Mouse (Mus musculus) bone marrow macrophage, adult 2 months (primary cell): ENCODE measurements at regions not wholly inside any gene's neighbourhood (a gene's known extent, or its start where the extent isn't known, plus 50 kb on each side); places are given as distances from the start of the nearest gene placed in this dataset.

Experiments
- H3K27ac ChIP-seq: 2 replicates; pipeline ENCODE4 v1.5.1; 2012; ENCODE audit warnings: low read depth, low read length; ENCODE audit not compliant: insufficient read depth
- H3K4me1 ChIP-seq: 2 replicates; pipeline ENCODE4 v1.6.1; 2012; ENCODE audit warnings: low read length; ENCODE audit not compliant: control insufficient read depth, insufficient read depth
- H3K4me3 ChIP-seq: 2 replicates; pipeline ENCODE4 v1.5.1; 2012; ENCODE audit warnings: mild to moderate bottlenecking, low read length, moderate library complexity; ENCODE audit not compliant: insufficient read depth
- CTCF ChIP-seq: IDR thresholded peaks from 2 replicates; pipeline ENCODE4 v1.5.1; 2012; ENCODE audit warnings: low read depth, mild to moderate bottlenecking, low read length, moderate library complexity
- POLR2A ChIP-seq: IDR thresholded peaks from 2 replicates; pipeline ENCODE4 v1.6.1; 2012; ENCODE audit warnings: mild to moderate bottlenecking, low read depth, low read length, borderline replicate concordance

GRCm38 (mm10) chr12:28922236-28922635 is 170.6 kb downstream of the Eipr1 start:
- TF ChIP-seq POLR2A, result no peak
- TF ChIP-seq CTCF, result no peak

GRCm38 (mm10) chr12:28925206-28925605 is 173.6 kb downstream of the Eipr1 start:
- H3K4me1 ChIP-seq, result no peaks in the 10 kb centered on the region
- no peak overlapping the region for H3K27ac ChIP-seq
- TF ChIP-seq CTCF (no peak), POLR2A (no peak)

More at GRCm38 (mm10) chr12:28922236-28922635, 170.6 kb downstream of the Eipr1 start:
- no peak overlapping the region for H3K4me3 ChIP-seq
- H3K4me1 ChIP-seq, result no peaks in the 10 kb centered on the region
- no peak overlapping the region for H3K27ac ChIP-seq

GRCm38 (mm10) chr12:28939936-28940335 is 188.3 kb downstream of the Eipr1 start:
- H3K4me1 ChIP-seq, result no peaks in the 10 kb centered on the region
- no peak overlapping the region for H3K4me3 ChIP-seq
- TF ChIP-seq POLR2A, result no peak
- TF ChIP-seq CTCF, result no peak
- H3K27ac ChIP-seq, result no peak overlapping the region

More at GRCm38 (mm10) chr12:28925206-28925605, 173.6 kb downstream of the Eipr1 start:
- no peak overlapping the region for H3K4me3 ChIP-seq

GRCm38 (mm10) chr12:28948889-28949288 is 197.3 kb downstream of the Eipr1 start:
- TF ChIP-seq POLR2A, result no peak
- no peak for TF ChIP-seq CTCF
- H3K27ac ChIP-seq, result no peak overlapping the region
- no peak overlapping the region for H3K4me3 ChIP-seq
- no peaks in the 10 kb centered on the region for H3K4me1 ChIP-seq

GRCm38 (mm10) chr12:28949307-28949706 is 197.7 kb downstream of the Eipr1 start:
- no peak for TF ChIP-seq CTCF
- TF ChIP-seq POLR2A, result no peak
- Histone ChIP-seq H3K4me3 (no peak overlapping the region), H3K4me1 (no peaks in the 10 kb centered on the region), H3K27ac (no peak overlapping the region)

GRCm38 (mm10) chr12:28957155-28957554 is 205.6 kb downstream of the Eipr1 start:
- Histone ChIP-seq H3K27ac (no peak overlapping the region), H3K4me1 (no peaks in the 10 kb centered on the region), H3K4me3 (no peak overlapping the region)
- no peak for TF ChIP-seq CTCF
- TF ChIP-seq POLR2A, result no peak

GRCm38 (mm10) chr12:28958661-28959060 is 207.1 kb downstream of the Eipr1 start:
- H3K27ac ChIP-seq, result no peak overlapping the region
- H3K4me1 ChIP-seq, result no peaks in the 10 kb centered on the region
- H3K4me3 ChIP-seq, result no peak overlapping the region
- TF ChIP-seq POLR2A, result no peak
- TF ChIP-seq CTCF, result no peak

- H3K27ac ChIP-seq, result no peak overlapping the region
- TF ChIP-seq POLR2A (no peak), CTCF (no peak)
- H3K4me1 ChIP-seq, result no peaks in the 10 kb centered on the region
- H3K4me3 ChIP-seq, result no peak overlapping the region
Observed at GRCm38 (mm10) chr12:28969671-28970379, 218.2 kb downstream of the Eipr1 start.

GRCm38 (mm10) chr12:28974571-28975041 is 223.0 kb downstream of the Eipr1 start:
- Histone ChIP-seq H3K27ac (no peak overlapping the region), H3K4me1 (no peaks in the 10 kb centered on the region), H3K4me3 (no peak overlapping the region)
- no peak for TF ChIP-seq POLR2A
- TF ChIP-seq CTCF, result no peak

- Histone ChIP-seq H3K4me1 (no peaks in the 10 kb centered on the region), H3K4me3 (no peak overlapping the region), H3K27ac (no peak overlapping the region)
- TF ChIP-seq CTCF, result no peak
- TF ChIP-seq POLR2A, result no peak
Observed at GRCm38 (mm10) chr12:28975249-28975648, 223.6 kb downstream of the Eipr1 start.
